Mouse (Mus musculus) cortical plate, adult 2 months (tissue): ENCODE measurements around the gene 4932438H23Rik. TPM values are rescaled to one million over a fixed set of nuclear protein-coding genes. Genes with fewer than 3 reads are reported as not detected.

Experiments used
- H3K27ac ChIP-seq: fragments of 200-500 bp; 2 replicates; pipeline ENCODE4 v1.5.1; 2012; ENCODE audit warnings: low read length, control low read depth, inconsistent platforms; ENCODE audit not compliant: insufficient read depth
- H3K4me1 ChIP-seq: fragments of 200-500 bp; 2 replicates; pipeline ENCODE4 v1.6.1; 2011; ENCODE audit warnings: low read length; ENCODE audit not compliant: control insufficient read depth, insufficient read depth
- H3K4me3 ChIP-seq: fragments of 200-500 bp; 2 replicates; pipeline ENCODE4 v1.5.1; 2011; ENCODE audit warnings: mild to moderate bottlenecking, low read length, control low read depth; ENCODE audit not compliant: insufficient read depth
- CTCF ChIP-seq: fragments of 200-500 bp; IDR thresholded peaks from 2 replicates; pipeline ENCODE4 v1.5.1; 2011; ENCODE audit warnings: mild to moderate bottlenecking, control low read depth, low read length; ENCODE audit not compliant: insufficient read depth; ENCODE audit errors: extremely low read depth
- POLR2A ChIP-seq: fragments of 200-500 bp; IDR thresholded peaks from 2 replicates; pipeline ENCODE4 v1.6.1; 2011; ENCODE audit warnings: mild to moderate bottlenecking, low read length, control low read depth; ENCODE audit not compliant: insufficient read depth; ENCODE audit errors: extremely low read depth
- polyA plus RNA-seq: library from polyadenylated mRNA; depleted of rRNA; stranded (reverse); fragments of >200 nt; gene quantifications from 2 replicates; pipeline ENCODE4 v1.2.3, GENCODE M21; 2012

4932438H23Rik gene
- polyA plus RNA-seq, 1 experiment, result 1.2 TPM

- no peaks in the 10 kb centered on the region for H3K4me1 ChIP-seq
- TF ChIP-seq POLR2A (no peak), CTCF (no peak)
- no peak overlapping the region for H3K4me3 ChIP-seq
- H3K27ac ChIP-seq, result no peak overlapping the region
These were observed 32.0 kb upstream of the 4932438H23Rik start for GRCm38 (mm10) chr16:91126734-91127524.

DNA sequence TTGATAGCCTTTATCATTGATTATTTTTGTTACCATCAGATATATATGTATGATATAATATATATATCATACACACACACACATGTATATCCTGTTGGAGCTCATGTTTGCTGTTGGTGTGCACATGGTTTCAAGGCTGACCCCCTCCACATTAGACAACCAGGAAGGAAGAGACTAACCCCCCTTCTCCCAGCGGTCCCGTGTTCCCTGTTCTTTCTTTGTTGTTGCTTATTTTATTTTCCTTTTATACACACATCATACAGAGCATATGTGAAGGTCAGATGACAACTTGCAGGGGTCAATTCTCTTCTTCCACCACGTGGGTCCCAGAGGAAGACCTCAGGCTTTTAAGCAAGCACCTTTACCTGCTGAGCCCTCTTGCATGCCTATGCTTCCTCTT lies 29.3 kb upstream of the 4932438H23Rik start:
- no peak for TF ChIP-seq CTCF
- Histone ChIP-seq H3K27ac (no peak overlapping the region), H3K4me1 (no peaks in the 10 kb centered on the region), H3K4me3 (no peak overlapping the region)

DNA sequence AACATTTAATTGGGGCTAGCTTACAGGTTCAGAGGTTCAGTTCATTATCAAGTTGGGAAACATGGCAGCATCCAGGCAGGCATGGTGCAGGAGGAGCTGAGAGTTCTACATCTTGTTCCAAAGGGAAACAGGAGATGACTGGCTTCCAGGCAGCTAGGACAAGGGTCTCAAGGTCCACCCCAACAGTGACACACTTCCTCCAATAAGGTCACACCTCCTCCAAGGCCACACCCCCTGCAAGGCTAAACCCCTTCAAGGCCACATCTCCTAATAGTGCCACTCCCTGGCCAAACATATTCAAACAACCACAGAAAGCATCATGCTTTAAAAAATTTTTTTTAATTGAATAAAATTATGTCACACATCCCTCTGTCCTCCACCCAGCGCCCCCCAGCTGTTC lies 28.9 kb upstream of the 4932438H23Rik start:
- H3K4me1 ChIP-seq, result no peaks in the 10 kb centered on the region
- no peak overlapping the region for H3K4me3 ChIP-seq
- TF ChIP-seq POLR2A, result no peak
- no peak for TF ChIP-seq CTCF
- H3K27ac ChIP-seq, result no peak overlapping the region

- Histone ChIP-seq H3K4me3 (no peak overlapping the region), H3K4me1 (no peaks in the 10 kb centered on the region), H3K27ac (no peak overlapping the region)
- TF ChIP-seq CTCF (no peak), POLR2A (no peak)
These were observed 25.0 kb upstream of the 4932438H23Rik start for GRCm38 (mm10) chr16:91119879-91120278.

DNA sequence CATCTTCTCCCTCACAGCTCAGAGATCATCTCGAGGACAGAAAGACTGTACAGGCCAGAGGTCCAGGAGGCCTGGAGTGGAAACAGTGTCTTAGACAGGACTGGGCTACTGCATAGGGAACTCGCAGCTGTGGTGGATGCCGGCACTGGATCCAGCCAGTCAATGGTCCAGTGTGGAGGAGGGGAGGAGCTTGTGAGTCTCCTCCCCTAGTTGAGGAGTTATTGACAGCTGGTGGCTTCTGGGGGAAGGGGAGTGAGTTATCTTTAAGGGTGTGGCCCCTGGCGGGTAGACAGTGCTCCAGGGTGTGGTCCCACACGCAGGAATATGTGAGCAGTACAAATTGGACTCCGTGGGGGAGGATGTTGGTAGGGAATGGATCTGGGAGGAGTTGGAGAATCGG lies 21.8 kb upstream of the 4932438H23Rik start:
- TF ChIP-seq POLR2A (no peak), CTCF (no peak)
- no peak overlapping the region for H3K4me3 ChIP-seq
- no peaks in the 10 kb centered on the region for H3K4me1 ChIP-seq
- no peak overlapping the region for H3K27ac ChIP-seq

DNA sequence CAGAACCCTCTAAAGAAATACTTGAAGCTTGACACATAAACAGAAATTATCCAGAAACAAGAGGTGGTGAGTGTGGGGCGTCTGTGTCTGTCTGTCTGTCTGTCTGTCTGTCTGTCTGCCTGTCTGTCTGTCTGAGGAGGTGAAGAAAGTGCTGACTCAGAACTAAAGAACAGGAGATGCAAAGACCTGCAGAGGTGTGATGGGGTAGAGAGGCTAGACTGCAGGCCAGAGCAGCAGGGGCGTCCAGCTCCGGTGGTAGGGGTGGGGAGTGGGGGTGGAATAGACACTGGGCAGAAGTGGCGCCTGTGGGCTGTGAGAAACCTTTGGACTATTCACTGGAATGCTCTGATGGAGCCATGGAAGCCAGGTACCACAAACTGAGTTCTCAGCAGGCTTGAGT lies 21.1 kb upstream of the 4932438H23Rik start:
- no peaks in the 10 kb centered on the region for H3K4me1 ChIP-seq
- H3K4me3 ChIP-seq, result no peak overlapping the region
- TF ChIP-seq POLR2A, result no peak
- TF ChIP-seq CTCF, result no peak
- no peak overlapping the region for H3K27ac ChIP-seq

DNA sequence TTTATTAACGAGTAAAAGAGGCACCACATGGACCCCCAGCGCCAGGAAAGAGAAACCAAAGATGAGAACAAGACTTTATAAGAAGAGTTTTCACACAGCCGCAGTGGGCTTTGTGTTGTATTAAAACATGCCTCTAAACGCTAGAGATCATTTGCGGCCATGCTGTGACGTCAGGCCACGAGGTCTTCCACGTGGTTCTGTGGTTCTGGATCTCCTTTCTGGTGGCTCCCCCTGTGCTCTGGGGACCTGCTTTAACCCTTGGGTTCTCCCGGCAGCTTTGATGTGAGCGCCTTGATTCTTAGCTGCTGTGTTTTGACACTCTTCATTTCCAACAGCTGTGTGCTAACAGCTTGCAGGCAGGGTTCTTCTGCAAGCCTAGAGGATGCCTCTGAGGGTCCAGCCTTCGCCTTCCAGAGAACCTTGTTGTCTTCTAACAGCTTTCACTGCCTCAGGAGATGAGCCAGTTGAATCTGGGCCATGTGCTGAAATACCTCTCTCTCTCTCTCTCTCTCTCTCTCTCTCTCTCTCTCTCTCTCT lies 16.1 kb upstream of the 4932438H23Rik start:
- TF ChIP-seq POLR2A, result no peak
- no peak for TF ChIP-seq CTCF
- Histone ChIP-seq H3K4me1 (no peaks in the 10 kb centered on the region), H3K4me3 (no peak overlapping the region), H3K27ac (no peak overlapping the region)

DNA sequence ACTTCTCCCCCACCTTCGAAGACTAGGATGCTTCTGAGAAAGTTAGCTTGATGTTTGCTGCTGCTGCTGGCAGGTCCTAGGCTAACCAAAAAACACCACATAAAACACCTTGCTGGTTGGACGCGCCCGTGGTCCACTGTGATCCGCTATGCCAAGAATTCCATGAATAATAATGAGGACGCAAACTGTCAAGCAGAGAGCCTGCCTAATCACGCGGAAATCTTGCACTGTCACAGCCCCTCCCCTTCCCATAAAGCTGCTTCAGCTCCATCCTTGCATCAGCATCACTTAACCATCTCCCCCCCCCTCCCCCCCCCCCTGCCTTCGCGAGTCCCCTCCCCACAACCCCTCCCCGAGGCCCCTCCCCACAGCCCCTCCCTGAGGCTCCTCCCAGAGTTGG lies 12.7 kb upstream of the 4932438H23Rik start:
- Histone ChIP-seq H3K27ac (no peak overlapping the region), H3K4me1 (no peaks in the 10 kb centered on the region), H3K4me3 (no peak overlapping the region)
- TF ChIP-seq CTCF (no peak), POLR2A (no peak)

GRCm38 (mm10) chr16:91105481-91106051 lies 10.6 kb upstream of the 4932438H23Rik start:
- no peak overlapping the region for H3K27ac ChIP-seq
- TF ChIP-seq POLR2A (no peak), CTCF (no peak)
- no peak overlapping the region for H3K4me3 ChIP-seq
- no peaks in the 10 kb centered on the region for H3K4me1 ChIP-seq
